Mouse (Mus musculus) cortical plate, adult 2 months (tissue): ENCODE results near the gene Dxo.

Experiments used
- CTCF ChIP-seq: fragments of 200-500 bp; IDR thresholded peaks from 2 replicates; pipeline ENCODE4 v1.5.1; 2011; ENCODE audit warnings: mild to moderate bottlenecking, control low read depth, low read length; ENCODE audit not compliant: insufficient read depth; ENCODE audit errors: extremely low read depth
- POLR2A ChIP-seq: fragments of 200-500 bp; IDR thresholded peaks from 2 replicates; pipeline ENCODE4 v1.6.1; 2011; ENCODE audit warnings: mild to moderate bottlenecking, low read length, control low read depth; ENCODE audit not compliant: insufficient read depth; ENCODE audit errors: extremely low read depth

GRCm38 (mm10) chr17:34814818-34815370 is 21.9 kb upstream of the Dxo start:
- TF ChIP-seq POLR2A (no peak), CTCF (no peak)
